Mouse (Mus musculus) small intestine, adult 2 months (tissue): ENCODE measurements around the gene H2-T24. TPM values are rescaled to one million over a fixed set of nuclear protein-coding genes. Genes with fewer than 3 reads are reported as not detected.
A peak's percentile ranks its signal among the peaks of the same experiment; 100 is the strongest.
"Not testable (repeated sequence)": the region's sequence is repeated elsewhere in the genome, so short reads cannot be mapped to it uniquely, and the experiment has no call there.

Experiments used
- H3K27ac ChIP-seq: fragments of 200-500 bp; 2 replicates; pipeline ENCODE4 v1.5.1; 2012; ENCODE audit warnings: low read depth, low read length, control low read depth, inconsistent platforms; ENCODE audit not compliant: insufficient read depth
- H3K27me3 ChIP-seq: fragments of 200-500 bp; 2 replicates; pipeline ENCODE4 v1.6.1; 2012; ENCODE audit warnings: mild to moderate bottlenecking, moderate library complexity, low read length, inconsistent platforms; ENCODE audit not compliant: control insufficient read depth, insufficient read depth
- H3K36me3 ChIP-seq: fragments of 200-500 bp; 2 replicates; pipeline ENCODE4 v1.6.1; 2012; ENCODE audit warnings: mild to moderate bottlenecking, low read length, control low read depth, inconsistent platforms; ENCODE audit not compliant: control insufficient read depth, insufficient read depth
- H3K4me1 ChIP-seq: fragments of 200-500 bp; 2 replicates; pipeline ENCODE4 v1.6.1; 2012; ENCODE audit warnings: low read length, inconsistent platforms, mixed read lengths; ENCODE audit not compliant: control insufficient read depth, insufficient read depth, insufficient read length
- H3K4me3 ChIP-seq: fragments of 200-500 bp; 2 replicates; pipeline ENCODE4 v1.5.1; 2012; ENCODE audit warnings: low read depth, mild to moderate bottlenecking, control low read depth, inconsistent platforms, low read length, moderate library complexity
- CTCF ChIP-seq: fragments of 200-500 bp; IDR thresholded peaks from 2 replicates; pipeline ENCODE4 v1.5.1; 2012; ENCODE audit warnings: low read depth, mild to moderate bottlenecking, control low read depth, inconsistent platforms, low read length, moderate library complexity, mixed read lengths; ENCODE audit not compliant: insufficient replicate concordance, insufficient read length; ENCODE audit errors: extremely low read depth
- POLR2A ChIP-seq: fragments of 200-500 bp; IDR thresholded peaks from 2 replicates; pipeline ENCODE4 v1.6.1; 2012; ENCODE audit warnings: low read depth, mild to moderate bottlenecking, control low read depth, inconsistent platforms, low read length, moderate library complexity
- WGBS: fragments of 180-500 bp; shearing (Covaris S2); methylation state at CpG from one replicate; pipeline ENCODE4 v1.1.7; 2018; 5-methylcytosine and 5-hydroxymethylcytosine counted together
- polyA plus RNA-seq: library from polyadenylated mRNA; depleted of rRNA; stranded (reverse); fragments of >200 nt; gene quantifications from 2 replicates; pipeline ENCODE4 v1.2.3, GENCODE M21; 2012; rRNA removed

H2-T24 gene
- polyA plus RNA-seq: 0.98 and 5.4 TPM in 2 replicates

GRCm38 (mm10) chr17:36020191-36021073 lies at the start of gene H2-T24:
Gene H2-T24 (minus strand): TSS chr17:36020560.
- Histone ChIP-seq H3K27ac (peak within 1 kb of the TSS; percentile 88), H3K27me3 (no peaks in the 10 kb centered on the region), H3K4me3 (peak within 1 kb of the TSS; percentile 40), H3K36me3 (peaks cover 11% of the 10 kb centered on the region), H3K4me1 (peaks cover 22% of the 10 kb centered on the region)
- TF ChIP-seq CTCF: peak; percentile 19; the same call in 1 of the 2 replicates
- no peak; the same call in 1 of the 2 replicates for TF ChIP-seq POLR2A
- 20% methylated on average over 15 of the region's 15 CpGs for WGBS

- WGBS: 24% methylated on average over 2 of the region's 2 CpGs
- Histone ChIP-seq H3K4me1 (peaks cover 7% of the 10 kb centered on the region), H3K4me3 (no peak overlapping the region)
Observed at GRCm38 (mm10) chr17:36060829-36061228, 40.5 kb upstream of the H2-T24 start.

GRCm38 (mm10) chr17:36058362-36058761 lies 38.0 kb upstream of the H2-T24 start, which contains the start of gene Gm11127:
Gene Gm11127 (minus strand): TSS chr17:36058371.
- H3K4me1 ChIP-seq, H3K27me3 ChIP-seq, H3K36me3 ChIP-seq: not testable (repeated sequence)
- Histone ChIP-seq H3K27ac (peak within 1 kb of the TSS; percentile 91), H3K4me3 (peak within 1 kb of the TSS; percentile 69)
- WGBS: 16% methylated on average over 1 of the region's 1 CpGs

More at GRCm38 (mm10) chr17:36060829-36061228, 40.5 kb upstream of the H2-T24 start:
- H3K27me3 ChIP-seq: no peaks in the 10 kb centered on the region
- 0 out of 2 replicates have a peak, but pooled peaks cover 2% of the 10 kb centered on the region for H3K36me3 ChIP-seq
- no peak overlapping the region for H3K27ac ChIP-seq
- TF ChIP-seq POLR2A (no peak), CTCF (peak; percentile 72; the same call in 1 of the 2 replicates)

GRCm38 (mm10) chr17:36057927-36058326 lies 37.6 kb upstream of the H2-T24 start:
- Histone ChIP-seq H3K27ac (peak overlapping the region; percentile 91), H3K4me3 (peak overlapping the region; percentile 69)
- not testable (repeated sequence) for H3K27me3 ChIP-seq, H3K4me1 ChIP-seq, H3K36me3 ChIP-seq
- 90% methylated on average over 25 of the region's 25 CpGs for WGBS

GRCm38 (mm10) chr17:36043286-36043685 lies 22.9 kb upstream of the H2-T24 start:
- TF ChIP-seq CTCF (no peak), POLR2A (no peak)
- no peaks in the 10 kb centered on the region for H3K27me3 ChIP-seq
- peak overlapping the region; percentile 61 for H3K4me3 ChIP-seq
- H3K27ac ChIP-seq: peak overlapping the region; percentile 78
- 48% methylated on average over 3 of the region's 3 CpGs for WGBS
- H3K36me3 ChIP-seq: no peaks in the 10 kb centered on the region; the same call in 1 of the 2 replicates
- peaks cover 2% of the 10 kb centered on the region; the same call in 1 of the 2 replicates for H3K4me1 ChIP-seq

GRCm38 (mm10) chr17:36042610-36043169 lies 22.3 kb upstream of the H2-T24 start, which contains the start of the genes H2-T22 and Gm6034:
Gene H2-T22 (minus strand): TSS chr17:36042747.
Gene Gm6034 (plus strand): TSS chr17:36042961.
- Histone ChIP-seq H3K27ac (peak within 1 kb of the TSS; percentile 78), H3K4me3 (peak within 1 kb of the TSS; percentile 68)
- TF ChIP-seq POLR2A: peak; percentile 83
- not testable (repeated sequence) for H3K4me1 ChIP-seq, H3K27me3 ChIP-seq, H3K36me3 ChIP-seq
- WGBS: under 1% methylated on average over 12 of the region's 12 CpGs

GRCm38 (mm10) chr17:36042055-36042454 lies 21.7 kb upstream of the H2-T24 start:
- 2% methylated on average over 19 of the region's 19 CpGs for WGBS
- Histone ChIP-seq H3K4me3 (peak overlapping the region; percentile 68), H3K27ac (peak overlapping the region; percentile 40)
- not testable (repeated sequence) for H3K27me3 ChIP-seq, H3K4me1 ChIP-seq, H3K36me3 ChIP-seq

- WGBS: 90% methylated on average over 2 of the region's 2 CpGs
Observed at GRCm38 (mm10) chr17:36040604-36041003, 20.2 kb upstream of the H2-T24 start.

GRCm38 (mm10) chr17:36036126-36036525 lies 15.8 kb upstream of the H2-T24 start:
- 87% methylated on average over 13 of the region's 13 CpGs for WGBS
- H3K4me3 ChIP-seq, H3K27ac ChIP-seq, H3K27me3 ChIP-seq, H3K4me1 ChIP-seq: not testable (repeated sequence)
- H3K36me3 ChIP-seq: peaks cover 11% of the 10 kb centered on the region

More at GRCm38 (mm10) chr17:36040604-36041003, 20.2 kb upstream of the H2-T24 start:
- H3K36me3 ChIP-seq, H3K27ac ChIP-seq, H3K27me3 ChIP-seq, H3K4me1 ChIP-seq, H3K4me3 ChIP-seq: not testable (repeated sequence)
